Mouse (Mus musculus): ENCODE data around the gene Hoxc8.

Gene Hoxc8

DNA sequence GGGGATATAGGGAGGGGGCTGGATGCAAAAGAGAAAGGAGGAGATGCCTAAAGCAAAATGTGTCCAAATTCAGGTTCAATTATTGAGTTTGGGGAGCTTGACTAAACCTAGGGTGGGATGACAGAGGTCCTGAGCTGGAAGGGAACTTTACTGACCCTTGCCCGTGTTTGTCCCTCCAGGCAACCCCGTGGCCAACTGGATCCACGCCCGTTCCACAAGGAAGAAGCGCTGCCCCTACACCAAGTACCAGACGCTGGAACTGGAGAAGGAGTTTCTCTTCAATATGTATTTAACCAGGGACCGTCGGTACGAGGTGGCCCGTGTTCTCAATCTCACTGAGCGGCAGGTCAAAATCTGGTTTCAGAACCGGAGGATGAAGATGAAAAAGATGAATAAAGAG lies 6.7 kb upstream of the Hoxc8 start:
- DNase-seq (ENCODE audit: low spot score), result no peak

GRCm38 (mm10) chr15:102984521-102984920 lies 5.9 kb upstream of the Hoxc8 start:
- DNase-seq (ENCODE audit: low spot score), result no peak

GRCm38 (mm10) chr15:102984925-102985324 lies 5.5 kb upstream of the Hoxc8 start:
- no peak for DNase-seq (ENCODE audit: low spot score)

GRCm38 (mm10) chr15:102987124-102987833 lies 3.1 kb upstream of the Hoxc8 start:
- peak; percentile 89 for DNase-seq (ENCODE audit: low spot score)

DNA sequence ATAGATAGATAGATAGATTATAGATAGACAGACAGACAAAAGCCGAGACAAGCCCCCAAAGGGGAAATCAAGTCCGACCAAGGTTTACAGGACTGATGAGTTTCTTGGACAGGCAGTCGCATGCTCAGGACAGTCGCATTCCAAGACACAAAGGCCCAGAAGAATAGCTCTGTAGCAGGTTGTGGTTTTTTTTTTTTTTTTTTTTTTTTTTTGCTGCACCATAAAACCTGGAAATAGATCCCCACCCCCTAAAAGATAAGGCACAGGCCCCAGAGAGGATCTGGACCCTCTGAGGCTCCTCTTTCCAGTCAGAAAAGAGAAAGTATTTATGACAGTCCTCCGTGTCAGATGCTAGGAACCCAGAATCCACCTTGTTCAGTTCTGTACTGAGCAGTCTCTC lies 2.3 kb upstream of the Hoxc8 start:
- DNase-seq (ENCODE audit: low spot score), result no peak

DNA sequence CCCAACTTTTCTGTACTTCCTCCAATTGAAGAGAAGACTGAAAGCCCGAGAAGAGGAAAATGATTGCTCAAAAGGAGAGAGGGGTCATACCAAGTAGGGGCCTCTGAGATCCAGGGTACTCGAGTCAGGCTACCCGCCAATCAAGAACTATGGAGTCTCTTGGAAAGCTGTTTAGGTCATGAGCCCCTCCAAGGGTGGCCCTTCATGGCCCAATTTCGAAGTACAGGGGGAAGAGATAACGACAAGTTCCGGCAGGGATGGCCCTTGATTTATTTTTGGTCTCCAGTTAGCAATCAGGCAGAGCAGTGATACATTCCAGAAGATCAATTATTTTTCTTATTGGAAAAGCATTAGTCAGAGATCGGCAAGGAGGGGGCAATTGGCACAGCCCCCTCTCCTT lies 1.4 kb downstream of the Hoxc8 start:
- DNase-seq (ENCODE audit: low spot score), result no peak

- DNase-seq (ENCODE audit: low spot score), result no peak
These were observed 1.8 kb downstream of the Hoxc8 start for GRCm38 (mm10) chr15:102992206-102992605.

GRCm38 (mm10) chr15:102992863-102993262 lies 2.5 kb downstream of the Hoxc8 start:
- no peak for DNase-seq (ENCODE audit: low spot score)

GRCm38 (mm10) chr15:102996548-102996947 lies 6.1 kb downstream of the Hoxc8 start:
- DNase-seq (ENCODE audit: low spot score), result no peak

- DNase-seq (ENCODE audit: low spot score), result no peak
These were observed 7.0 kb downstream of the Hoxc8 start for GRCm38 (mm10) chr15:102997431-102997830.

GRCm38 (mm10) chr15:102997939-102998355 lies 7.5 kb downstream of the Hoxc8 start, which contains the start of gene Hoxc6:
Gene Hoxc6 (plus strand): TSS chr15:102998257.
- no peak for DNase-seq (ENCODE audit: low spot score)

- no peak for DNase-seq (ENCODE audit: low spot score)
These were observed 8.3 kb downstream of the Hoxc8 start for GRCm38 (mm10) chr15:102998608-102999182.

- DNase-seq (ENCODE audit: low spot score), result no peak
These were observed 8.9 kb downstream of the Hoxc8 start for GRCm38 (mm10) chr15:102999183-102999831.

DNA sequence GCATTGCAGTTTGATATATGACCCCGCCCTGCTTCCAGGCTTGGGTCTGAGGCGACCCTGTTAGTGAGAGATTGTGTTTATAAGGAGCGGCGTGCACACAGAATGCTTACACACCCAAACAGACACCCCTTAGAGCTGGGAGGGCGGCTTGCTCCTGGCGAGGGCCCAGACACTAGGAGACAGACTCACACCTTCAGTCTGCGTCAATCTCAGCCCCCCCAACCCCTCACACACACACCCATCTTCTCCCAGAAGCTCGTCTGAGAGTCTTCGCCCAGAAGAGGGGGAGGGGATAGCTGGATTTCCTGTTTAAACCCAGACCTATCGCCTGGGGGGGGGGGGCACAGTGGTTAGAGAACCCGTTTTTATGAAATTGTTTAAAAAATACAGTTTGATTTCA lies 9.5 kb downstream of the Hoxc8 start:
- DNase-seq (ENCODE audit: low spot score), result no peak

GRCm38 (mm10) chr15:103000501-103000901 lies 10.1 kb downstream of the Hoxc8 start:
- DNase-seq (ENCODE audit: low spot score), result no peak

DNA sequence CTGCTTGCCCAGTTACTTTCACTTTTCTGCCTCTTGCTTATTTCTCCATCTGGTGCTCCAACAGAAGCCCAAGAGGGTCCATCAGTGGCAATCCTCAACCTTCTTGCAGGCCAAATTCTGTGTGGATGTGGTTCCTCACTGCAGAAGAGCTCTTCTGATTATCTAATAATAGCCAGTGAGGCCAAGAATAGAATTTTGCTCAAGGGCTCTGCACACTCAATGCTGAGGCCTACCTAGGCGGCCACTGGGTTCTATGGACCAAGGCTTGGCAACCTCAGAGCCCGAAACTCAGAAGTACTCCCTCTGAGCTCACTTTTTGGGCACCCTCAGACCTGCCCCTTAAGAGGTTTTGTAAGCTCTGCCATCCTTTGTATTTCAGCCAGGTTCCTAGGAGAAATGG lies 11.0 kb downstream of the Hoxc8 start:
- no peak for DNase-seq (ENCODE audit: low spot score)

- DNase-seq (ENCODE audit: low spot score), result no peak
These were observed 11.7 kb downstream of the Hoxc8 start for GRCm38 (mm10) chr15:103002156-103002555.

GRCm38 (mm10) chr15:103002821-103003448 lies 12.5 kb downstream of the Hoxc8 start:
- no peak for DNase-seq (ENCODE audit: low spot score)

- no peak for DNase-seq (ENCODE audit: low spot score)
These were observed 14.9 kb downstream of the Hoxc8 start for GRCm38 (mm10) chr15:103005308-103005707.

GRCm38 (mm10) chr15:103005797-103006196 lies 15.4 kb downstream of the Hoxc8 start:
- DNase-seq (ENCODE audit: low spot score), result no peak

- DNase-seq (ENCODE audit: low spot score), result no peak
These were observed 15.9 kb downstream of the Hoxc8 start for GRCm38 (mm10) chr15:103006326-103006725.

DNA sequence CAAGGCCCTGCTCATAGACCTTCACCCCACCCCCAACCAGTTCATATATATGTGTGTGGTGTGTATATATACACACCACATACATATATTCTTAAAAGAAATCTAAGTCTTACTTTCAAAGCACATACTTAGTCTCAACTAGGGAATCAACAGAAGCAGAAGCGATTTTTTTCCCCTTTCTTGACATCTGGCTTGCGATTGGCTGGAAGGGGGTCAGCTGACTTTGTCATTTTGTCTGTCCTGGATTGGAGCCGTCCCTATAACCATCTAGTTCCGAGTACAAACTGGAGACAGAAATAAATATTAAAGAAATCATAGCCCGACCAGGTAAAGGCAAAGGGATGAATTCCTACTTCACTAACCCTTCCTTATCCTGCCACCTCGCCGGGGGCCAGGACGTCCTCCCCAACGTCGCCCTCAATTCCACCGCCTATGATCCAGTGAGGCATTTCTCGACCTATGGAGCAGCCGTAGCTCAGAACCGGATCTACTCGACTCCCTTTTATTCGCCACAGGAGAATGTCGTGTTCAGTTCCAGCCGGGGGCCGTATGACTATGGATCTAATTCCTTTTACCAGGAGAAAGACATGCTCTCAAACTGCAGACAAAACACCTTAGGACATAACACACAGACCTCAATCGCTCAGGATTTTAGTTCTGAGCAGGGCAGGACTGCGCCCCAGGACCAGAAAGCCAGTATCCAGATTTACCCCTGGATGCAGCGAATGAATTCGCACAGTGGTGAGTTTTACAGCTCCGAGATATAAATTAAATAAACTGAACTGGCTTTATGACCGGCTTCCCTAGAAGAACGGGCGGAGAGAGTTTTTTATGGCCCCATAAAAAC lies 19.1 kb downstream of the Hoxc8 start:
- DNase-seq (ENCODE audit: low spot score), result no peak
